ENCODE assay signal across 8 mouse cellular contexts in the genomic region with DNA sequence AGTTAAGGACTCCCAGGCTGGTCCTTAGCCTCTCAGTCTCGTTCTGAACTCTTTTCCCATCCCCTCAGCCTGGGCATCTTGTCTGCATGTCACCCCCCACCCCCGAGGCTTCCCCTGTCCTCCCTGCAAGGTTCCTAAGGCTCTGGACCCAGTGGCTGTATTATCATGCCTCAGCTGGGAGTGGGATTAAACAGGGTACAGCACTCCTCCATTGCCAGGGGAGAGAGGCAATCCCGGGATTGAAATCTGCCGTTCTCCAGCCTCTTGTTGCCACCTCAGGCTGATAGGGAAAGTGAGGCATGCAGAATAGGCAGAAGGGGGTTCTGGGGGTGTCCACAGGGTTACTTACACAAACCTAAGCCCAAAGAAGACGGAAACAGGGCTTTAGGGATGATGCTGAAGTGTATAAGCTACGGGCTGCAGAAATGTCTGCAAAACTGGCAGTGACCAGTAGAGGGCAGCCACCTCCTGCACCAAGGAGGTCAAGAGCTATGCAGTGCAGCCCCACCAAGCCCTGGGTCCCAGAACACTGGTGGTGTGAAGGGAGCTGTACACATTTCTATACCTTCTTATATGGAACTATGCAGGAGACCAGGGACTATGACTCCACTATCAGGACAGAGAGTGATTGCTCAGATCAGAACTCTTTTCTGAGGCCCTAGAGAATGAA. TPM values are rescaled to one million over a fixed set of nuclear protein-coding genes. Genes with fewer than 3 reads are reported as not detected.
A peak's percentile ranks its signal among the peaks of the same experiment; 100 is the strongest.
DNase-seq lines count a peak whose midpoint lies in the region; ATAC-seq and TF ChIP-seq lines count a peak whose summit lies in the region.

No protein-coding gene starts in this region.

- H3K4me3 ChIP-seq in kidney, adult 2 months (ENCODE audit: insufficient read depth, low read depth, low read length) = no peak overlapping the region
- no peak overlapping the region for H3K4me3 ChIP-seq in kidney, embryonic 15.5 days (replicated peaks)
- no peak overlapping the region for H3K4me3 ChIP-seq in embryonic facial prominence, embryonic 11.5 days (ENCODE audit: low read depth, low read length)
- H3K4me3 ChIP-seq in hindbrain, embryonic 13.5 days = no peak overlapping the region
- no peak overlapping the region for H3K4me3 ChIP-seq in limb, embryonic 11.5 days (ENCODE audit: low read depth, low read length)
- no peak overlapping the region for H3K4me3 ChIP-seq in midbrain, embryonic 14.5 days (replicated peaks; ENCODE audit: low read depth, low read length)
- no peak overlapping the region for H3K4me3 ChIP-seq in stomach, postnatal 0 days (ENCODE audit: low read depth, low read length)

- no peaks in the 10 kb centered on the region for H3K36me3 ChIP-seq in kidney, adult 2 months (ENCODE audit: control insufficient read depth, insufficient read depth, low read length)
- peaks cover 2% of the 10 kb centered on the region; the same call in 1 of the 2 replicates for H3K36me3 ChIP-seq in kidney, embryonic 15.5 days
- no peaks in the 10 kb centered on the region for H3K36me3 ChIP-seq in embryonic facial prominence, embryonic 11.5 days (replicated peaks; ENCODE audit: control insufficient read depth, insufficient read depth, low read depth, low read length)
- H3K36me3 ChIP-seq in hindbrain, embryonic 13.5 days = peaks cover 54% of the 10 kb centered on the region
- 0 out of 2 replicates have a peak, but pooled peaks cover 2% of the 10 kb centered on the region for H3K36me3 ChIP-seq in limb, embryonic 11.5 days (ENCODE audit: control insufficient read depth, insufficient read depth, low read length)
- peaks cover 46% of the 10 kb centered on the region for H3K36me3 ChIP-seq in midbrain, embryonic 14.5 days (ENCODE audit: control insufficient read depth, insufficient read depth, low read length)
- no peaks in the 10 kb centered on the region for H3K36me3 ChIP-seq in stomach, postnatal 0 days (ENCODE audit: control insufficient read depth, insufficient read depth, low read length)

- H3K4me2 ChIP-seq in kidney, embryonic 15.5 days = no peak overlapping the region
- H3K4me2 ChIP-seq in embryonic facial prominence, embryonic 11.5 days (ENCODE audit: low read depth, low read length) = no peak overlapping the region
- no peak overlapping the region for H3K4me2 ChIP-seq in hindbrain, embryonic 13.5 days
- H3K4me2 ChIP-seq in limb, embryonic 11.5 days (ENCODE audit: low read depth, severe bottlenecking) = no peak overlapping the region
- no peak overlapping the region for H3K4me2 ChIP-seq in midbrain, embryonic 14.5 days (ENCODE audit: low read length)
- no peak overlapping the region for H3K4me2 ChIP-seq in stomach, postnatal 0 days (replicated peaks; ENCODE audit: low read depth)

- H3K27ac ChIP-seq in kidney, adult 2 months (ENCODE audit: insufficient read depth, low read depth, low read length) = no peak overlapping the region
- H3K27ac ChIP-seq in kidney, embryonic 15.5 days = no peak overlapping the region
- no peak overlapping the region for H3K27ac ChIP-seq in embryonic facial prominence, embryonic 11.5 days (replicated peaks; ENCODE audit: low read depth, low read length)
- no peak overlapping the region for H3K27ac ChIP-seq in hindbrain, embryonic 13.5 days
- no peak overlapping the region for H3K27ac ChIP-seq in limb, embryonic 11.5 days (replicated peaks; ENCODE audit: low read depth, low read length)
- H3K27ac ChIP-seq in midbrain, embryonic 14.5 days (replicated peaks; ENCODE audit: low read depth, low read length) = no peak overlapping the region
- H3K27ac ChIP-seq in stomach, postnatal 0 days (replicated peaks) = no peak overlapping the region

- TF ChIP-seq CTCF in kidney, adult 2 months (conservative IDR thresholded peaks at IDR 0.05; ENCODE audit: insufficient read depth, insufficient read length, low read depth, low read length) = peak; percentile 89
- peak; percentile 93 for TF ChIP-seq CTCF in stomach, postnatal 0 days (IDR thresholded peaks at IDR 0.05; ENCODE audit: low read depth)

- 51% methylated on average over 6 of the region's 6 CpGs for WGBS in kidney, adult 2 months
- 56% methylated on average over 6 of the region's 6 CpGs for WGBS in kidney, embryonic 15.5 days
- WGBS in embryonic facial prominence, embryonic 11.5 days = 64% methylated on average over 6 of the region's 6 CpGs
- 79% methylated on average over 6 of the region's 6 CpGs for WGBS in hindbrain, embryonic 13.5 days
- 65% methylated on average over 6 of the region's 6 CpGs for WGBS in limb, embryonic 11.5 days
- 66% methylated on average over 6 of the region's 6 CpGs for WGBS in midbrain, embryonic 14.5 days
- WGBS in stomach, postnatal 0 days = 70% methylated on average over 6 of the region's 6 CpGs

- no peaks in the 10 kb centered on the region for H3K9me3 ChIP-seq in kidney, embryonic 15.5 days (replicated peaks)
- H3K9me3 ChIP-seq in embryonic facial prominence, embryonic 11.5 days (replicated peaks; ENCODE audit: control insufficient read depth, low read length) = no peaks in the 10 kb centered on the region
- no peaks in the 10 kb centered on the region for H3K9me3 ChIP-seq in hindbrain, embryonic 13.5 days
- no peaks in the 10 kb centered on the region for H3K9me3 ChIP-seq in limb, embryonic 11.5 days (ENCODE audit: control insufficient read depth, low read length)
- H3K9me3 ChIP-seq in midbrain, embryonic 14.5 days (ENCODE audit: control insufficient read depth, low read length) = no peaks in the 10 kb centered on the region
- H3K9me3 ChIP-seq in stomach, postnatal 0 days (ENCODE audit: control insufficient read depth, low read length) = no peaks in the 10 kb centered on the region

- DNase-seq in kidney, adult 2 months = peak; percentile 53
- DNase-seq in adipocyte (ENCODE audit: low spot score) = peak; percentile 75
- peak; percentile 83 for DNase-seq in embryonic facial prominence, embryonic 11.5 days (ENCODE audit: low spot score)
- DNase-seq in limb, embryonic 11.5 days (ENCODE audit: low spot score) = peak; percentile 87
- DNase-seq in midbrain, embryonic 14.5 days = peak; percentile 88
- DNase-seq in stomach, postnatal 0 days (ENCODE audit: low spot score) = peak; percentile 76

- H3K27me3 ChIP-seq in kidney, adult 2 months (replicated peaks; ENCODE audit: control insufficient read depth, insufficient read depth, low read length) = no peaks in the 10 kb centered on the region
- no peaks in the 10 kb centered on the region for H3K27me3 ChIP-seq in kidney, embryonic 15.5 days
- no peaks in the 10 kb centered on the region for H3K27me3 ChIP-seq in embryonic facial prominence, embryonic 11.5 days (ENCODE audit: control insufficient read depth, insufficient read depth, low read length)
- no peaks in the 10 kb centered on the region for H3K27me3 ChIP-seq in hindbrain, embryonic 13.5 days
- H3K27me3 ChIP-seq in limb, embryonic 11.5 days (ENCODE audit: control insufficient read depth, insufficient read depth, low read length) = no peaks in the 10 kb centered on the region
- no peaks in the 10 kb centered on the region for H3K27me3 ChIP-seq in midbrain, embryonic 14.5 days (ENCODE audit: control insufficient read depth, insufficient read depth, low read length)
- no peaks in the 10 kb centered on the region for H3K27me3 ChIP-seq in stomach, postnatal 0 days (ENCODE audit: control insufficient read depth, insufficient read depth, low read length)

- no peak for ATAC-seq in kidney, embryonic 15.5 days (replicated peaks; ENCODE audit: low FRiP score)
- ATAC-seq in embryonic facial prominence, embryonic 11.5 days (replicated peaks; ENCODE audit: insufficient number of reproducible peaks, low FRiP score, low TSS enrichment, low read depth) = peak; percentile 58
- ATAC-seq in hindbrain, embryonic 13.5 days (ENCODE audit: low FRiP score) = peak; percentile 71
- no peak for ATAC-seq in limb, embryonic 11.5 days (ENCODE audit: insufficient number of reproducible peaks, low FRiP score, low TSS enrichment, low read depth)
- ATAC-seq in midbrain, embryonic 14.5 days (ENCODE audit: low FRiP score, low TSS enrichment) = 0 out of 2 replicates have a peak, but pooled peaks have one; percentile 46
- ATAC-seq in stomach, postnatal 0 days (ENCODE audit: low FRiP score, low TSS enrichment) = peak; percentile 35; the same call in 1 of the 2 replicates

- no peak for TF ChIP-seq EP300 in stomach, postnatal 0 days (optimal IDR thresholded peaks at IDR 0.05)

- no peak for TF ChIP-seq POLR2A in kidney, adult 2 months (IDR thresholded peaks at IDR 0.05; ENCODE audit: low read depth, low read length)

- H3K9ac ChIP-seq in kidney, embryonic 15.5 days = no peak overlapping the region
- no peak overlapping the region for H3K9ac ChIP-seq in embryonic facial prominence, embryonic 11.5 days (replicated peaks; ENCODE audit: low read length)
- H3K9ac ChIP-seq in hindbrain, embryonic 13.5 days = no peak overlapping the region
- no peak overlapping the region for H3K9ac ChIP-seq in limb, embryonic 11.5 days (ENCODE audit: low read length)
- H3K9ac ChIP-seq in midbrain, embryonic 14.5 days (replicated peaks; ENCODE audit: low read length) = no peak overlapping the region
- no peak overlapping the region for H3K9ac ChIP-seq in stomach, postnatal 0 days (ENCODE audit: low read length)

- H3K4me1 ChIP-seq in kidney, adult 2 months (ENCODE audit: control insufficient read depth, insufficient read depth, low read length) = no peaks in the 10 kb centered on the region
- no peaks in the 10 kb centered on the region for H3K4me1 ChIP-seq in kidney, embryonic 15.5 days
- no peaks in the 10 kb centered on the region for H3K4me1 ChIP-seq in embryonic facial prominence, embryonic 11.5 days (ENCODE audit: control insufficient read depth, insufficient read depth, low read length)
- H3K4me1 ChIP-seq in hindbrain, embryonic 13.5 days (replicated peaks) = peaks cover 19% of the 10 kb centered on the region
- H3K4me1 ChIP-seq in limb, embryonic 11.5 days (ENCODE audit: control insufficient read depth, insufficient read depth, low read length) = 0 out of 2 replicates have a peak, but pooled peaks cover 2% of the 10 kb centered on the region
- H3K4me1 ChIP-seq in midbrain, embryonic 14.5 days (ENCODE audit: control insufficient read depth, insufficient read depth, low read length) = no peaks in the 10 kb centered on the region
- no peaks in the 10 kb centered on the region for H3K4me1 ChIP-seq in stomach, postnatal 0 days (replicated peaks; ENCODE audit: control insufficient read depth, insufficient read depth)

RNA-seq across cellular contexts. Expression of gene Podxl, which starts 38.4 kb away (rescaled TPM):
- 137 and 149 TPM in 2 replicates for polyA plus RNA-seq in kidney, adult 2 months (2012; rRNA removed)
- 62.1 and 65.3 TPM in 2 replicates for polyA plus RNA-seq in kidney, embryonic 15.5 days (2015; fragmentation: Nextera tagmentation; extraction: Ambion mirVana)
- 8.2 and 8.4 TPM in 2 replicates for polyA plus RNA-seq in embryonic facial prominence, embryonic 11.5 days (2014; fragmentation: Nextera tagmentation; extraction: Ambion mirVana)
- 13.4 and 14.1 TPM in 2 replicates for polyA plus RNA-seq in hindbrain, embryonic 13.5 days (2015; fragmentation: Nextera tagmentation; extraction: Ambion mirVana)
- polyA plus RNA-seq in limb, embryonic 11.5 days (2014; fragmentation: Nextera tagmentation; extraction: Ambion mirVana) = 6.1 and 7.4 TPM in 2 replicates
- 6.7 and 10.3 TPM in 2 replicates for polyA plus RNA-seq in midbrain, embryonic 14.5 days (2014; fragmentation: Nextera tagmentation; extraction: Ambion mirVana)
- 6.6 and 6.7 TPM in 2 replicates for polyA plus RNA-seq in stomach, postnatal 0 days (2015; fragmentation: Nextera tagmentation; extraction: Ambion mirVana)

Comparison
In these comparisons a context has a peak if more than half of its experiments do, and no peak if none do; other contexts are left out.
1. ATAC-seq: peak in embryonic facial prominence, embryonic 11.5 days (single experiment), hindbrain, embryonic 13.5 days (single experiment), midbrain, embryonic 14.5 days (single experiment) and stomach, postnatal 0 days (single experiment); none in kidney, embryonic 15.5 days (single experiment) and limb, embryonic 11.5 days (single experiment).
2. Peak in every context shown above with its lines, with median percentiles within 50 percentile points of each other: DNase-seq.